Mouse (Mus musculus): Measurements from ENCODE around the gene Ncbp3.

Gene Ncbp3

DNA sequence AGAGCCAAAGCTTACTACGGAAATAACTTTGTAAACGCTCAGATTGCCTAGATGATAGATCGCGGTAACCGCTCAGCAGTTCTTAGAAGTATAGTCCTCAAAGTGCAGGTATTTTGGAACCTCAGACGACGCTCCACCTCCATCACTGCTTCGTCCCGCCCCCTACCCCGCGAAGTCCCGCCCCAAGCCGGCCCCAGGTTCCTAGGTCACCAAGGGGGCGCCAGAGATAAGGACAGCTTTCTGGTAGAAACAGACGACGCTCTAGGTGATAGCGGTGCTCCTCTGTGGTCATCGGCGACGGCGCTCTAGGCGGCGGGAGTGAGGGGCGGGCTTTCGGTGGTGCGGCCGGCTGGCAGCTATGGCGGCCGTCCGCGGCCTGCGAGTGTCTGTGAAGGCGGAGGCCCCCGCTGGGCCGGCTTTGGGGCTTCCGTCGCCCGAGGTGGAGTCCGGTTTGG is at the start of gene Ncbp3:
TSS of gene Ncbp3 (plus strand) at position 242 of the 455 bp plus-strand sequence.
- peak; percentile 97 for DNase-seq

- no peak for DNase-seq
Measured at GRCm38 (mm10) chr11:72998771-72999170, 48.8 kb upstream of the Ncbp3 start, which contains the start of gene P2rx1. P2rx1 (plus strand) TSS chr11:72999103.

- DNase-seq, result peak; percentile 43
Measured at GRCm38 (mm10) chr11:73001029-73001428, 46.6 kb upstream of the Ncbp3 start.

- peak; percentile 85 for DNase-seq
Measured at GRCm38 (mm10) chr11:73006377-73006776, 41.2 kb upstream of the Ncbp3 start.

DNA sequence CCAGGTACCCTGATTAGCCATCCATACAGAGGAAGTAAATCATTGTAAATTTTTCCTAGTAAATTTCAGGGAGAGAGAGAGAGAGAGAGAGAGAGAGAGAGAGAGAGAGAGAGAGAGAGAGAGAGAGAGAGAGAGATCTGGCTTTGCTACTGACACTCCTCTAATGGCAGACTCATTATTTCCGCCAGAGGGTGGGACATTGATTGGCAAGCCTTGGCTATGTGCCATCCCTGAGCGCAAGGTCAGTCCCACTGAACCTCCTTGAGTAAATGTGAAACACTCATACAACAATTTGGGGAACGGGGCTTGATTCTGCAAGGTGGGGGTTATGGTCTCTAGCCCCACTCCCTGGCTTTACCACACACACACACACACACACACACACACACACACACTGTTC is 40.5 kb upstream of the Ncbp3 start:
- DNase-seq, result peak; percentile 27

DNA sequence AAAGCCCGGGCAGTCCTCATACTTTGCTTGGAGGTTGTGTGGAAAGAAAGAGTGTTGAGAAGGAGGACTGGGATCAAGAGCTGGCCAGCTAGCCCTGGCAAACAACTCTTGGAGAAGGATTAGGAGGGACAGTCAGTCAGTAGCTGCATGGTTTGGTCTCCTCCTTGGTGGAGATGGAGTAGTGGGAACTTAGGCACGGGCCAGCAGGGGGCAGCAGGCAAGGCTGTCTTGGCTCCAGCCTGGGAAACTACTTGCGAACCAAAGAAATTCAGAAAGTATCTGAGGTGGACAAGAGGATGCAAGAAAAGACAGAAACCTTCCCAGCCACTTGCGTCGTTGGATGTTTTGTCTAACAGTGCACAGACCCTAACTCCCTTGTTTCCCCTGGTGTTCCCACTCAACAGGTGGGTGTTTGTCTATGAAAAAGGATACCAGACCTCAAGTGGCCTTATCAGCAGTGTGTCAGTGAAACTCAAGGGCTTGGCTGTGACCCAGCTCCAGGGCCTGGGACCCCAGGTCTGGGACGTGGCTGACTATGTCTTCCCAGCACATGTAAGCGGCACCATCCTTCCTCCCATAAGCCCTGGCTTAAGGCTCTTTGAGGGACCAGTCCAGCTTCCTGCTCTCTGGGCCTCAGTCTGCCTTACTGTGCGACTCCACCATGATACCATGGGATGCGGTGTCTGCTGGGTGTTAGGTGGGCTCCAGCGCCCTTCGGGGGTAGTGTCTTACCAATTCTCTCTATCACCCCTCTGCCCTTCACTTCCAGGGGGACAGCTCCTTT is 39.7 kb upstream of the Ncbp3 start:
- peak; percentile 53 for DNase-seq

GRCm38 (mm10) chr11:73008826-73009225 is 38.8 kb upstream of the Ncbp3 start:
- DNase-seq, result no peak

DNA sequence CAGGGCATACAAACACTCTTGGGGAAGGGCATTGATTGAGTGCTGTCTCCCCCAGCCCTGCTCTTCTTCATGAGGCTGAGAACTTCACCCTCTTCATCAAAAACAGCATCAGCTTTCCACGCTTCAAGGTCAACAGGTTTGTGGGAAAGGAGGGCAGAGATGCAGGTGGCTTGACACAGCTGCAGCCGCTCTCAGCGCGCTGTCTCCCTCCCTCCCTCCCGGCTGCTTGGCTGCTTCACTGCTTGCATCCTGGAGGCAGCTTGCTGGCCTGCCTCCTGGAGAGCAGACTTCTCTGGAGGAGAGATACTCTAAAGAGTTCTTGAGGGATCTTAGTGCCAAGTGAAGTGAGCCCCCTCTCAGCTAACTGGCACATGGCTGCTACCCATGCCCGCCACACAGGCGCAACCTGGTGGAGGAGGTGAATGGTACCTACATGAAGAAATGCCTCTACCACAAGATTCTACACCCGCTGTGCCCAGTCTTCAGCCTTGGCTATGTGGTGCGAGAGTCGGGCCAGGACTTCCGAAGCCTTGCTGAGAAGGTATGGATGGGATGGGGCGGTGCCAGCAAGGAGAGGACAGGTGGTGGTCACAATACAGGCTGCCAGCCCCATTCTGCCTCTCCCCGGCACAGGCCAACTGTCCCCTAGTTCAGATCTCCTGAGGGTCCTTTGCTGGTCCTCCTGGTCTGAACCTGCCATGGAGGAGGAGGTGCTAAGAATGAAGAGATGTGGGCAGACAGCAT is 37.9 kb upstream of the Ncbp3 start:
- DNase-seq, result peak; percentile 84

DNA sequence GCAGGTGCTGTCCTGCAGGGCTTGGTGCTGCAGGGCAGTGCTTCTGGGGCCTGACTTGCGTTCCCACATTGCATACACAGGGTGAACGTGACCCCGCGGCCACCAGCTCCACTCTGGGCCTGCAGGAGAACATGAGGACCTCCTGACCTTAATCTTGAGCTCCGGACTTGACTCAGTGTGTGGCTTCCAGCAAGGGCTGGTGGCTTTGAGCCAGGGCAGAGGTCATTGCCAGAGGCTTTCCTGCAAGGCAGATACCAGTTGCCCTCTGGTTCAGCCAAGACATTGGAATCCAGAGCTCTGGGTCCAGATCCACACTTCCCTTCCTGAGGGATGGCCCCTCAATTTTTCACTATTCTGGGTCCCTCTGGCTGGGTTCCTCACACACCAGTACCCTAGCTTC is 33.6 kb upstream of the Ncbp3 start:
- DNase-seq, result peak; percentile 65

- peak; percentile 84 for DNase-seq
Measured at GRCm38 (mm10) chr11:73014831-73015344, 32.7 kb upstream of the Ncbp3 start.

GRCm38 (mm10) chr11:73015391-73016102 is 32.0 kb upstream of the Ncbp3 start:
- DNase-seq, result peak; percentile 82

DNA sequence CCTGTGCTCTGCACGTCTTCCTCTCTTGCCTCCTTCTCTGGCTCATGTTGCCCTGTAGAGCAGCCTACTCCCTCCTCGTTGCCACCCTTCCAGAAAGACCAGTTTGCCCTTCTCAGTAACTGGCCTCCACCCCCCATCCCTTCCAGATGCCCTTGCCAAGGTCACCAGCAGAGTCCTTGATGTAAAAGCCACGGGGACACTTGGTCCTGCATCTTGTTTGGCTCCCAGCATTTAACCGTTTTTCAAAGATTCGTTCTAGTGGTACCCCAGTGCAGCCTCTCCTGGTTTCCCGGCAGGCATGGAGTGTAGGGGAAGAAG is 31.5 kb upstream of the Ncbp3 start:
- no peak for DNase-seq

GRCm38 (mm10) chr11:73018471-73019146 is 29.0 kb upstream of the Ncbp3 start, which contains the start of gene Camkk1:
Camkk1 (plus strand) TSS chr11:73019008.
- DNase-seq, result peak; percentile 97

DNA sequence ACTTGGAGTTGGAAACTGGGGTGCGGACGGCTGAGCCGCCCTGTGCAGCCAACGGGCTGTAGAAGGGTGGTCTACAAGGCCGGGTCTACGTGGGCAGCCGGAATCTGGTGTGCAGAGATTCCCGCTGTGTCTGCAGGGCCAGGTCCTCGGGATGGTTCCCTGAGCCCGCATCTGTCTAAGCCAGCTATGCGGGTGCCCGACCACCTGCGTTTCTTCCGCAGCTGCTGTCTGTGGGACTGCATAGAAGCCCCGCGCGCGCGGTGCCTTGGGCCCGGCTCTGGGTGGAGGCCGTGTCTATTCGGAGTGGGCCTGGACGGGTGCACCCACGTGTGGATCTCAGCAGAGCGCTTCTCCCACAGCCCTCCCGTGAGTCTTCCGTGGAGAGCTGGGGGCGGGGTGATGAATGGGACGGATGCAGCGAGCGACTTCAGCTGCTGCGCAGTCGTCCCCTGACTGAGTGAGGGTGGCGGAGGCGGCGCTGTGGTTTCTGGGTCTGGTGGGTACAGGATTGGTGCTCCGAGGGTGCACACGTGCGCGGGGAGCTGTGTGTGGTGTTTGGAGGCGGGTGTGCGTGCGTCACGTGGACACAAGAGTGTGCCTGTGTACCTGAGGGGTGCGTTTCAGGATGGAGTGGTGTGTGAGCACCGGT is 28.3 kb upstream of the Ncbp3 start:
- peak; percentile 74 for DNase-seq

DNA sequence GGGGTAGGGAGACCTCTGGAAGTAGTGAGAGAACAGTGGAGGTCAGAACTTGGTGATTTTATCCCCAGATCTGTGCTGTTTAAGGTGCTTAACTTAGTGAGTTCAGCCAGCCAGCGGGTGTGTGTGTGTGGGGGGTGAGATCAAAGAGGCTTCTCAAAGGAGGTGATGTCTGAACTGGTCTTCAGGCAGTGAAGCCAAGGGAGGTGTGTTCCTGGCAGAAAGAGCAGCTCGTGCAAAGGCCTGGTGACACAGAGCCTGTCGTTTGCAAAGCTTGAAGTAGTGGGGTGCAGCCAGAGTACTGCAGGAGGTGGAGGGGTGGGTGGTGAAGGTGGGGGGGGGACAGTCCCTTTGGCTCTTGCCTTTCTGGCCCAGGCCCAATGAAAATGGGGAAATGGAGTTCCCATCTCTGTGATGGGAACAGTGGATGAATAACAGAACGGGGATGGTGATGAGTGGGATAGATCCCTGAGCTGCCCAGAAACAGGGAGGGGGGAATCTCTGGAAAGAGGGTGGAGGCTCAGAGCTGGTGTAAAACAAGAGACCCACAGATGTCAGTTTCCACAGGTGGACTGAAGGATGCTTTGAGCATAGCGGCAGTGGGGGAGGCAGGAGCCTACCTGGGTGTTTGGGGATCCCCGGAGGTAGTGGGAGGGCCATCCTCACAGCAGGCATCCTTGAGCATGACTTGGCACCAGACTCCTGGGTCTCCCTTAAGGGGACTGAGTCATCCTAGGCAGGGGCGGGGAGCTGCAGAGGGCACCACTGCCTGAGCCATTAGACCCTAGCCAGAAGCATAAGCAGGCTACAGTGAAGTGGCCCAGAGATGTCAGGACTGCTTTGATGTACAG is 26.4 kb upstream of the Ncbp3 start:
- DNase-seq, result peak; percentile 65

DNA sequence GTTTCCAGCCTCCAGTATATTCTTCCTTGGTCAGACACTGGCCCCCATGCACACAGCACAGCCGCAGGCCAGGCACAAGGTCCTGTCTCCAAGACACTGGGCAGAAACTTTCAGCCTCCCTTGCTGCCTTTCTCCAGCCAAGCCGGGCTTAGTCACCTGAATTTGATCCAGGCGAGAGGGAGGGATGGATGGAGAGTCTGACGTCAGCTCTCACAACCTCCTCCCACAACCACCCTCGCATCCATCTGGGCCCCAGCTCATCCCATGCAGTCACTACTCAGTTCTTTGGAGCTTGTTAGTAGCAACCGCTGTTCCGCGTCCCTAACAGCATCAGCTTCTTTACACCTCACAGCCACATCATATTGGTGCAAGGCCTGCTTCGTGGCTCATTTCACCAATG is 24.5 kb upstream of the Ncbp3 start:
- DNase-seq, result peak; percentile 86

- no peak for DNase-seq
Measured at GRCm38 (mm10) chr11:73023827-73024226, 23.8 kb upstream of the Ncbp3 start.

DNA sequence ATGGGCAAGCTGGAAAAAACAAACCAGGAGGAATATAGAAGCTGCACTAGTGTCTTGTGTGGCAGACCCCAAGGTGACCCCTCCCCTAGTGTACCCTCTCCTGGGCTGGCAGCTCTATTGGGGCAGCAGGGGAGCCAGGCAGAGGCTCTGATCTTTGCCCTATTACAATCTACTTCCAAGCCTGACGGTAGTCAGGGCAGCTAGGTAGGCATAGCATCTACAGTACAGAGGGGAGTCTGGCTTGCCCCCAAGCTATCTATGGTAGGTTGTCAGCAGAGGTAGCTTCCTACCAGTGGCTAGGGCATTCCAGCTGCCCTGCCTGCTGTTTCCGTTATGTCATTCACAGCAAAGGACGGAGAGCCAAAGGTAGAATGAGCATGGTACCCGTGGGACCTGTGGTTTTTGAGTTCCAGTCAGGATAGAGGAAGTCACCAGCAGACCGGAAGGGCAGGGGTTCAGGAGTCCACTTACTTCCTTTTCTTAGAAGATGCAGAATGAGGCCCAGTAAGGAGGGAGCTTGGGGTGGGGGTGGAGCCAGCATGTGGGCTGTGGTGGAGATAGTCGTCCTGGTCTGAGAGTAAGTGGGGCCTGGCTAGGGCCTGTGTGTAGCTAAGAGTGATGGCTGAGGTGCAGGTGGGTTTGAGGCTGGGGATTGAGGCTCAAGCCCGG is 23.2 kb upstream of the Ncbp3 start:
- no peak for DNase-seq

- no peak for DNase-seq
Measured at GRCm38 (mm10) chr11:73026961-73027360, 20.6 kb upstream of the Ncbp3 start.

- DNase-seq, result peak; percentile 94
Measured at GRCm38 (mm10) chr11:73030821-73031498, 16.6 kb upstream of the Ncbp3 start.

All from cerebellum, adult 9-10 months (tissue).